In the genomic region with DNA sequence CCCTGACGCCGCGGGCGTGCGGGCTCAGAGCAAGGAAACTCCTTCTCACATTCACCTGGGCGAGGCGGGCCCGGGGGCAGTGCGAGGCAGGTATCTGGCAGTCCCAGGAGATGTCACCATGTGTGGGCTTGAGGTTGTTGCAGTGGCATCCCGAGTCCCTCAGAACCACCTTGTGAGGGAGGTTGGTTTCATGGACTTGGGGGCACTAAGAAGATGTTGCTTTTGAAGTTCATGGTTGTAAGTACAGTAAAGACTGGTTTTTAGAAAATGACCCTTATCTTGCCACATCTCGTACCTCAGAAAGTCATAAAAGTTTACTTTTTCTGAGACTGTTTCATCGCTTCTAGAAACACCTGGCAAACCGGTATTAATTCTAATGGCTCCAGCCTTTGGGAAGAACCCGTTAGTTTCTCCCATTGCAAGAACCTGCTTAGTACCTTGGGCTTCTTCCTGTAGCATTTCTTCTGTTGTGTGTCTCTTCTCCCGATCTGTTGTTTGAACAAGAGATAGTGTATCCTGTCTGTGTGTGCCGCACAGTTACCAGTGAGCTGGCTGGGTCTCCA, we compare ENCODE assay signal across 8 mouse cellular contexts. TPM values are rescaled to one million over a fixed set of nuclear protein-coding genes. Genes with fewer than 3 reads are reported as not detected.
A peak's percentile ranks its signal among the peaks of the same experiment; 100 is the strongest.
DNase-seq lines count a peak whose midpoint lies in the region; ATAC-seq and TF ChIP-seq lines count a peak whose summit lies in the region.

No protein-coding gene starts in this region.

- H3K36me3 ChIP-seq in erythroblast, embryonic 14.5 days (ENCODE audit: control insufficient read depth): no peaks in the 10 kb centered on the region
- H3K36me3 ChIP-seq in forebrain, embryonic 16.5 days (ENCODE audit: control insufficient read depth, insufficient read depth): no peaks in the 10 kb centered on the region
- no peaks in the 10 kb centered on the region for H3K36me3 ChIP-seq in liver, embryonic 14.5 days (replicated peaks; ENCODE audit: control insufficient read depth, insufficient read depth, low read depth)

- ATAC-seq in erythroblast, adult 5-6 weeks (replicated peaks; ENCODE audit: low FRiP score, poor library complexity, severe bottlenecking): no peak
- no peak for ATAC-seq in forebrain, embryonic 16.5 days
- ATAC-seq in liver, embryonic 14.5 days (ENCODE audit: insufficient read depth): no peak

- peaks cover 22% of the 10 kb centered on the region for H3K4me1 ChIP-seq in erythroblast, embryonic 14.5 days (ENCODE audit: control insufficient read depth)
- peaks cover 17% of the 10 kb centered on the region for H3K4me1 ChIP-seq in forebrain, embryonic 16.5 days (replicated peaks; ENCODE audit: control insufficient read depth, insufficient read depth, low read length)
- peaks cover 0 to 4% of the 10 kb centered on the region in 2 experiments; a peak in 3 of 4 replicates for H3K4me1 ChIP-seq in liver, embryonic 14.5 days (replicated peaks; ENCODE audit: control insufficient read depth in 2 of 2, insufficient read depth in 2 of 2, low read length in 1 of 2)

- peak overlapping the region; percentile 100 for H3K27ac ChIP-seq in forebrain, embryonic 16.5 days (ENCODE audit: low read length)
- H3K27ac ChIP-seq in liver, embryonic 14.5 days: no peak overlapping the region

- TF ChIP-seq CTCF in liver, embryonic 14.5 days (IDR thresholded peaks at IDR 0.05; ENCODE audit: low read depth): no peak

- 23% methylated on average over 16 of the region's 16 CpGs for WGBS in forebrain, embryonic 16.5 days
- WGBS in liver, embryonic 14.5 days (ENCODE audit: insufficient replicate concordance): 23% methylated on average over 16 of the region's 16 CpGs

- H3K27me3 ChIP-seq in erythroblast, embryonic 14.5 days (ENCODE audit: control insufficient read depth): peaks cover 57% of the 10 kb centered on the region
- H3K27me3 ChIP-seq in forebrain, embryonic 16.5 days (replicated peaks; ENCODE audit: control insufficient read depth, insufficient read depth, low read length): no peaks in the 10 kb centered on the region
- H3K27me3 ChIP-seq in liver, embryonic 14.5 days (ENCODE audit: control insufficient read depth, insufficient read depth, low read length): peaks cover 10% of the 10 kb centered on the region

- no peak for TF ChIP-seq EP300 in liver, embryonic 14.5 days (IDR thresholded peaks at IDR 0.05; ENCODE audit: low read depth)

- H3K9ac ChIP-seq in forebrain, embryonic 16.5 days (replicated peaks; ENCODE audit: low read depth, low read length): peak overlapping the region; percentile 98
- peak overlapping the region; percentile 65 for H3K9ac ChIP-seq in liver, embryonic 14.5 days (replicated peaks)

- H3K4me2 ChIP-seq in forebrain, embryonic 16.5 days (ENCODE audit: low read length): peak overlapping the region; percentile 95
- H3K4me2 ChIP-seq in liver, embryonic 14.5 days (ENCODE audit: low read depth): peak overlapping the region; percentile 99

- peak; percentile 49 for DNase-seq in 416B (ENCODE audit: low read depth)
- DNase-seq in liver, embryonic 14.5 days (ENCODE audit: low read depth in 3 of 3, low spot score in 3 of 3): no peak
- DNase-seq in natural killer cell, adult 2 months (ENCODE audit: low spot score in 2 of 2): no peak
- DNase-seq in layer of hippocampus, postnatal 36 days: no peak
- no peak for DNase-seq in cerebellum, adult 9-11 months

- H3K4me3 ChIP-seq in erythroblast, embryonic 14.5 days (replicated peaks): peak overlapping the region; percentile 71
- peak overlapping the region; percentile 92 for H3K4me3 ChIP-seq in forebrain, embryonic 16.5 days (replicated peaks; ENCODE audit: low read length)
- H3K4me3 ChIP-seq in liver, embryonic 14.5 days (ENCODE audit: insufficient read depth in 1 of 2, low read depth in 2 of 2, low read length in 2 of 2): peak overlapping the region; percentile 56 to 85

- H3K9me3 ChIP-seq in erythroblast, embryonic 14.5 days (ENCODE audit: control insufficient read depth, low read length): no peaks in the 10 kb centered on the region
- no peaks in the 10 kb centered on the region for H3K9me3 ChIP-seq in forebrain, embryonic 16.5 days (ENCODE audit: control insufficient read depth, low read length)
- H3K9me3 ChIP-seq in liver, embryonic 14.5 days (ENCODE audit: control insufficient read depth, low read length): no peaks in the 10 kb centered on the region

RNA-seq across cellular contexts. Expression of gene Akt3, which starts 1.1 kb away (rescaled TPM):
- polyA plus RNA-seq in erythroblast, embryonic 14.5 days (2012): not detected in 2 replicates
- total RNA-seq in erythroblast, adult 5-6 weeks (2015; ENCODE audit: low replicate concordance): 5.8 and 8.2 TPM in 2 replicates
- 14.9 and 18.2 TPM in 2 replicates for total RNA-seq in erythroblast, adult 5-6 weeks (2017; ENCODE audit: low replicate concordance)
- polyA plus RNA-seq in forebrain, embryonic 16.5 days (2015; fragmentation: Nextera tagmentation; extraction: Ambion mirVana): 40.6 and 44.9 TPM in 2 replicates
- polyA plus RNA-seq in liver, embryonic 14.5 days (2012; rRNA removed): 0.88 and 1.1 TPM in 2 replicates
- polyA plus RNA-seq in liver, embryonic 14.5 days (2014; fragmentation: Nextera tagmentation; extraction: Ambion mirVana): 0.49 and 0.56 TPM in 2 replicates
- 100 to 1,000 TPM; 239 TPM for total RNA-seq in layer of hippocampus, postnatal 36 days (2021)

Comparison
In these comparisons a context has a peak if more than half of its experiments do, and no peak if none do; other contexts are left out.
1. RNA of gene Akt3, which starts 1.1 kb away (polyA plus RNA-seq): 40.6 to 44.9 TPM in forebrain, embryonic 16.5 days; 0.49 to 1.1 TPM in liver, embryonic 14.5 days and not detected in erythroblast, embryonic 14.5 days; every median in the first group is over 10 times any median in the second.
2. Peak in every context shown above with its lines, with median percentiles within 50 percentile points of each other: H3K4me3 ChIP-seq.